In genomic region chr4:43519551-43519950, GRCm38 (mm10) we compare ENCODE assay signal across 9 mouse cellular contexts. TPM values are rescaled to one million over a fixed set of nuclear protein-coding genes. Genes with fewer than 3 reads are reported as not detected.
DNase-seq lines count a peak whose midpoint lies in the region; ATAC-seq and TF ChIP-seq lines count a peak whose summit lies in the region.
"Had no signal": no experiment of that assay in that cellular context is flagged by ENCODE, and none has a peak within 500 bp of the region (broad histone marks: within the 10 kb centered on the region; RNA-seq: fewer than 3 reads in every experiment).

No protein-coding gene starts in this region.

- H3K27ac ChIP-seq in ES-Bruce4 (ENCODE audit: insufficient read depth, low read length), result no peak overlapping the region
- no peak overlapping the region for H3K27ac ChIP-seq in liver, embryonic 15.5 days (replicated peaks)

- no peaks in the 10 kb centered on the region for H3K9me3 ChIP-seq in ES-Bruce4 (replicated peaks; ENCODE audit: control insufficient read depth, insufficient read depth, low read length, poor library complexity, severe bottlenecking)
- H3K9me3 ChIP-seq in liver, embryonic 15.5 days (replicated peaks), result no peaks in the 10 kb centered on the region
- H3K9me3 ChIP-seq: megakaryocyte, embryonic 14.5 days had no signal

- no peak for ATAC-seq in liver, embryonic 15.5 days (ENCODE audit: insufficient read depth)
- no peak for ATAC-seq in activated CD4-positive, CD25-positive, alpha-beta regulatory T cell, adult 4 months

- TF ChIP-seq POLR2A in ES-Bruce4 (IDR thresholded peaks at IDR 0.05; ENCODE audit: insufficient read depth, low read length), result no peak

- no peaks in the 10 kb centered on the region for H3K36me3 ChIP-seq in ES-Bruce4 (ENCODE audit: control insufficient read depth, insufficient read depth, low read length, poor library complexity, severe bottlenecking)
- H3K36me3 ChIP-seq in liver, embryonic 15.5 days (replicated peaks), result no peaks in the 10 kb centered on the region

- H3K4me1 ChIP-seq in ES-Bruce4 (ENCODE audit: control insufficient read depth, insufficient read depth, low read length), result no peaks in the 10 kb centered on the region
- peaks cover 37% of the 10 kb centered on the region for H3K4me1 ChIP-seq in liver, embryonic 15.5 days (replicated peaks)

- H3K4me2 ChIP-seq in liver, embryonic 15.5 days, result peak overlapping the region; percentile 16

- WGBS in liver, embryonic 15.5 days (ENCODE audit: insufficient replicate concordance), result 46% methylated on average over 10 of the region's 10 CpGs

- TF ChIP-seq EP300 in ES-Bruce4 (IDR thresholded peaks at IDR 0.05; ENCODE audit: insufficient read depth, low read depth, low read length), result no peak

- no peak overlapping the region for H3K9ac ChIP-seq in ES-Bruce4 (ENCODE audit: low read depth, poor library complexity, severe bottlenecking)
- H3K9ac ChIP-seq in liver, embryonic 15.5 days, result no peak overlapping the region

- no peaks in the 10 kb centered on the region for H3K27me3 ChIP-seq in ES-Bruce4 (ENCODE audit: control insufficient read depth, insufficient read depth, low read length, poor library complexity, severe bottlenecking)
- H3K27me3 ChIP-seq in liver, embryonic 15.5 days, result peaks cover 60% of the 10 kb centered on the region

- no peak for TF ChIP-seq CTCF in ES-Bruce4 (IDR thresholded peaks at IDR 0.05; ENCODE audit: low read depth, low read length)

- DNase-seq in 3134 (ENCODE audit: extremely low read depth, insufficient read length, low spot score), result peak; percentile 18
- peak; percentile 8 for DNase-seq in heart, postnatal 4 days
- no peak for DNase-seq in spleen, adult 12 weeks (ENCODE audit: low spot score)
- DNase-seq in adrenal gland, postnatal 4 days (ENCODE audit: low spot score in 2 of 2), result no peak
- DNase-seq in right cerebral cortex, postnatal 14 days, result no peak

- H3K4me3 ChIP-seq in ES-Bruce4 (ENCODE audit: low read depth, low read length), result peak overlapping the region; percentile 19
- no peak overlapping the region for H3K4me3 ChIP-seq in liver, embryonic 15.5 days (replicated peaks)
- H3K4me3 ChIP-seq: megakaryocyte, embryonic 14.5 days had no signal

RNA-seq across cellular contexts. Expression of gene Tpm2, which starts 4.0 kb away (rescaled TPM):
- 81.8 and 86.0 TPM in 2 replicates for polyA plus RNA-seq in ES-Bruce4 (2011; ENCODE audit: insufficient read depth, insufficient read length, low read depth, missing spikeins)
- total RNA-seq in heart, postnatal 4 days (2021), result 100 to 1,000 TPM; 104 to 136 TPM
- polyA plus RNA-seq in liver, embryonic 15.5 days (2015; fragmentation: Nextera tagmentation; extraction: Ambion mirVana), result 34.1 and 47.4 TPM in 2 replicates
- not detected for polyA plus RNA-seq in activated CD4-positive, CD25-positive, alpha-beta regulatory T cell, adult 4 months (2017; shearing (Covaris generic))
- total RNA-seq in adrenal gland, postnatal 4 days (2021), result 100 to 1,000 TPM; 135 to 293 TPM

RNA-seq across cellular contexts. Expression of gene Car9, which starts 12.8 kb away (rescaled TPM):
- 0.61 and 0.75 TPM in 2 replicates for polyA plus RNA-seq in ES-Bruce4 (2011; ENCODE audit: insufficient read depth, insufficient read length, low read depth, missing spikeins)
- total RNA-seq in heart, postnatal 4 days (2021), result under 1 TPM; 0.74 to 0.97 TPM
- 1.3 and 1.9 TPM in 2 replicates for polyA plus RNA-seq in liver, embryonic 15.5 days (2015; fragmentation: Nextera tagmentation; extraction: Ambion mirVana)
- polyA plus RNA-seq in activated CD4-positive, CD25-positive, alpha-beta regulatory T cell, adult 4 months (2017; shearing (Covaris generic)), result under 1 TPM in 1 of 2 experiments, not detected in 1; 0.73 TPM
- 1 to 10 TPM; 1.4 to 1.5 TPM for total RNA-seq in adrenal gland, postnatal 4 days (2021)

RNA-seq across cellular contexts. Expression of gene Arhgef39, which starts 20.1 kb away (rescaled TPM):
- 33.1 and 40.8 TPM in 2 replicates for polyA plus RNA-seq in ES-Bruce4 (2011; ENCODE audit: insufficient read depth, insufficient read length, low read depth, missing spikeins)
- total RNA-seq in heart, postnatal 4 days (2021), result 10 to 100 TPM; 14.0 to 15.7 TPM
- polyA plus RNA-seq in liver, embryonic 15.5 days (2015; fragmentation: Nextera tagmentation; extraction: Ambion mirVana), result 34.5 and 38.2 TPM in 2 replicates
- polyA plus RNA-seq in activated CD4-positive, CD25-positive, alpha-beta regulatory T cell, adult 4 months (2017; shearing (Covaris generic)), result 1 to 10 TPM; 5.3 to 7.4 TPM
- 10 to 100 TPM; 11.3 to 15.0 TPM for total RNA-seq in adrenal gland, postnatal 4 days (2021)

RNA-seq across cellular contexts. Expression of gene Ccdc107, which starts 26.9 kb away (rescaled TPM):
- polyA plus RNA-seq in ES-Bruce4 (2011; ENCODE audit: insufficient read depth, insufficient read length, low read depth, missing spikeins), result 16.5 and 17.8 TPM in 2 replicates
- total RNA-seq in heart, postnatal 4 days (2021), result 10 to 100 TPM; 33.3 to 36.9 TPM
- polyA plus RNA-seq in liver, embryonic 15.5 days (2015; fragmentation: Nextera tagmentation; extraction: Ambion mirVana), result 33.5 and 34.2 TPM in 2 replicates
- polyA plus RNA-seq in activated CD4-positive, CD25-positive, alpha-beta regulatory T cell, adult 4 months (2017; shearing (Covaris generic)), result 10 to 100 TPM; 71.7 to 78.1 TPM
- total RNA-seq in adrenal gland, postnatal 4 days (2021), result 10 to 100 TPM; 44.3 TPM

RNA-seq across cellular contexts. Expression of gene Sit1, which starts 36.0 kb away (rescaled TPM):
- polyA plus RNA-seq in ES-Bruce4 (2011; ENCODE audit: insufficient read depth, insufficient read length, low read depth, missing spikeins), result not detected in 2 replicates
- not detected for total RNA-seq in heart, postnatal 4 days (2021)
- 0.07 and 0.18 TPM in 2 replicates for polyA plus RNA-seq in liver, embryonic 15.5 days (2015; fragmentation: Nextera tagmentation; extraction: Ambion mirVana)
- 100 to 1,000 TPM; 145 to 163 TPM for polyA plus RNA-seq in activated CD4-positive, CD25-positive, alpha-beta regulatory T cell, adult 4 months (2017; shearing (Covaris generic))
- not detected for total RNA-seq in adrenal gland, postnatal 4 days (2021)

Comparison
In these comparisons a context has a peak if more than half of its experiments do, and no peak if none do; other contexts are left out.
1. DNase-seq: peak in 3134 (single experiment) and heart, postnatal 4 days (single experiment); none in spleen, adult 12 weeks (single experiment), adrenal gland, postnatal 4 days (0 of 2) and right cerebral cortex, postnatal 14 days (single experiment).
2. RNA of gene Tpm2, which starts 4.0 kb away (polyA plus RNA-seq): 81.8 to 86.0 TPM in ES-Bruce4 and 34.1 to 47.4 TPM in liver, embryonic 15.5 days; not detected in activated CD4-positive, CD25-positive, alpha-beta regulatory T cell, adult 4 months; every median in the first group is over 10 times any median in the second.